Mouse (Mus musculus) cortical plate, adult 2 months (tissue): Measurements from ENCODE around the gene Gm4791.

Experiments
- CTCF ChIP-seq: fragments of 200-500 bp; IDR thresholded peaks from 2 replicates; pipeline ENCODE4 v1.5.1; 2011; ENCODE audit warnings: mild to moderate bottlenecking, control low read depth, low read length; ENCODE audit not compliant: insufficient read depth; ENCODE audit errors: extremely low read depth
- POLR2A ChIP-seq: fragments of 200-500 bp; IDR thresholded peaks from 2 replicates; pipeline ENCODE4 v1.6.1; 2011; ENCODE audit warnings: mild to moderate bottlenecking, low read length, control low read depth; ENCODE audit not compliant: insufficient read depth; ENCODE audit errors: extremely low read depth

DNA sequence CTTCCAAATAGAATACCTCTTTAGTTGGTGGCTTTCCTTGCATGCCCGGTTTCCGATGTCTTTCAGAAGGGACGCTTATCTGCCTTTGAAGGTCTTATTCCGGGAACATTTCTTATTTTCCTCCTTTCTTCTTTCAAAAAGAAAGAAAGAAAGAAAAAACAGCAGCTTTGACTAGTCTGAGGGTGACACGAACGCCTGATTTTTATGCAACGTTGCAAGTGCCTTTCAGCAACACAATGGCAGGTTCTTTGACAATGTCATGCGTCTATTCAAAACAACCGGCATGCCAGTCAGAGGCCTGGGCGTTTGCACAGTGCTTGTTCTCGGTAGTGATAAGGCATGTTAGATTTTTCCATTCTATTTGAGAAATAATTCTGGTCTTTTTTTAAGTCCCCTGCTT lies 19.7 kb upstream of the Gm4791 start:
- TF ChIP-seq CTCF (no peak), POLR2A (no peak)
